Mouse (Mus musculus) cerebellum, adult 2 months (tissue): ENCODE results near the gene Dgcr2. TPM values are rescaled to one million over a fixed set of nuclear protein-coding genes. Genes with fewer than 3 reads are reported as not detected.

Source experiments
- DNase-seq, 2 experiments: peaks; one replicate each; pipeline ENCODE4 v3.0.0; 2021
- H3K27ac ChIP-seq: fragments of 200-500 bp; 2 replicates; pipeline ENCODE4 v1.5.1; 2012; ENCODE audit warnings: low read length, control low read depth, inconsistent platforms; ENCODE audit not compliant: insufficient read depth
- H3K27me3 ChIP-seq: fragments of 200-500 bp; 2 replicates; pipeline ENCODE4 v1.6.1; 2012; ENCODE audit warnings: inconsistent platforms, mild to moderate bottlenecking, low read length, moderate library complexity; ENCODE audit not compliant: control insufficient read depth, insufficient read depth
- H3K4me1 ChIP-seq: fragments of 200-500 bp; 2 replicates; pipeline ENCODE4 v1.6.1; 2011; ENCODE audit warnings: low read length; ENCODE audit not compliant: control insufficient read depth, insufficient read depth
- H3K4me3 ChIP-seq: fragments of 200-500 bp; replicated peaks from 2 replicates; pipeline ENCODE3; 2011; ENCODE audit warnings: mild to moderate bottlenecking, low read depth, low read length, control low read depth; ENCODE audit not compliant: insufficient read depth
- CTCF ChIP-seq: fragments of 200-500 bp; IDR thresholded peaks from 2 replicates; pipeline ENCODE4 v1.5.1; 2011; ENCODE audit warnings: low read depth, mild to moderate bottlenecking, control low read depth, low read length, moderate library complexity, borderline replicate concordance; ENCODE audit not compliant: insufficient read depth
- POLR2A ChIP-seq: fragments of 200-500 bp; IDR thresholded peaks from 2 replicates; pipeline ENCODE4 v1.6.1; 2011; ENCODE audit warnings: low read length, control low read depth, borderline replicate concordance; ENCODE audit not compliant: insufficient read depth
- WGBS: fragments of 180-500 bp; shearing (Covaris S2); methylation state at CpG from one replicate; pipeline ENCODE4 v1.1.7; 2018; 5-methylcytosine and 5-hydroxymethylcytosine counted together
- polyA plus RNA-seq: library from polyadenylated mRNA; depleted of rRNA; stranded (reverse); fragments of >200 nt; gene quantifications from 2 replicates; pipeline ENCODE4 v1.2.3, GENCODE M21; 2012

Dgcr2 gene
- polyA plus RNA-seq, 1 experiment, result 145 TPM

DNA sequence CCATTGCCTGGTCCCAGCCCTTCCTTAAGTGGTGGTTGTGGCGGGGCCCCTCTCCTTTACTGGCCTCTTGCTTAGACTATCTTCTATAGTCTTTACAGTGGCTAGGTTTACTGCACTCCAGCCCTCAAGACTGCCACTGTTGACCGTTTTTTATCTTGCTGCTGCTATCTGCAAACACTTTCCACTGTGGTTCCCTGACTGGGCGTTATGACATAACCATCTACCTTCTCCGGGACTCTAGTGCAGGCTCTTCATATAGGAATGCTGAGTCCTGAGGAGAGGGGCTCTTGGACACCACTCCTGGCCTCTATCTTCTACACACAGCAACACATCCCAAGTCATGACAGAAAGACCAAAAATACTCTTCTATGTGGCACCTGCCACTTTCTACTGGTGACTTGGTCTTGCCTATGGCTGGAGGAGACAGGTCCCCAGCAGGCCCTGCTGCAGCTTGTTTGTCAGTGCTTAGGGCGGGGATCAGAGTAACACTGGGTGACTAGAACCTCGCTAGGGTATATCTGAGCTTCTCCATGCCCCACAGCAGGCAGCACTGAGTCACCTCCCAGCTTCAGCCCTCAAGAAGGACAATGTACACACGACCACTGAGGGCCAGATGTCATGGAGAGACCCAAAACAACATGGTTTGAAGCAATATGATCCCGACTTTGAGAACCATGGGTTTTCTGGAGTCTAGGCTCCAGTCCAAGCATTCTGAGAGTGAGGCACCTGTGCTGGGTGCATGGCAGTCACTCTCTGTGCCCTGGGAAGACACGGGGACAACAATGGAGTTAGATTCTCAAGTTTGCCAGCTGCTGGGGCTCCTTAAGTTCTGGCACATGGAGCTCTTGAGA is 35.5 kb upstream of the Dgcr2 start:
- no peak overlapping the region for H3K4me3 ChIP-seq
- no peak overlapping the region for H3K27ac ChIP-seq
- DNase-seq, result no peak
- no peaks in the 10 kb centered on the region for H3K27me3 ChIP-seq
- H3K4me1 ChIP-seq, result no peaks in the 10 kb centered on the region
- TF ChIP-seq POLR2A, result no peak
- no peak for TF ChIP-seq CTCF
- WGBS, result 62% methylated on average over 9 of the region's 9 CpGs

DNA sequence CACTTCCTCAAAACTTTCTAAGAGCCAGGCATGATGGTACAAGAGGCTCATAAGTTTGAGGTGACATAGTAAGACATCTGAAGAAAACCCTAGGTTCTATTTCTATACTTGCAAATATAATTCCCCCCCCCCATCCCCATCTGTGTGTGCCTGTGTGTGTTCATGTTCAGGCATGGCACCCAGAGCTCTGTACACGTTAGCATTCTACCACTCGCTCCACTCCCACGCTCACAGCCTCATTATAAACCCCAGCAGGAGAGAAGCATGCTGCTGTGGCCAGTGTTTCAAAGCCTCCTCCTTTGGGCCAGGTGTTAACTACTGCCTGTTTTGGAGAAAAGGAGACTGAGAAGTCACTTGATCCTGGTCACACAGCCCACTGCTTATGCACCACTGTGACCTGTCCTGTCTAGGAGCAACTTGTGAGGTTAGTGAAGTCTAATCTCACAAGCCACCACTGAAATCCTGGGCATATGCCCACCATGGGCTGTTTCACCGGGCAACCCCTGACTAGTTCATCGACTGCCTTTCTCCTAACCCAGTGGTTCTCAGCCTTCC is 33.6 kb upstream of the Dgcr2 start:
- no peaks in the 10 kb centered on the region for H3K27me3 ChIP-seq
- TF ChIP-seq CTCF, result no peak
- no peak for TF ChIP-seq POLR2A
- no peaks in the 10 kb centered on the region for H3K4me1 ChIP-seq
- H3K4me3 ChIP-seq, result no peak overlapping the region
- H3K27ac ChIP-seq, result no peak overlapping the region
- WGBS, result 61% methylated on average over 5 of the region's 5 CpGs
- no peak for DNase-seq

DNA sequence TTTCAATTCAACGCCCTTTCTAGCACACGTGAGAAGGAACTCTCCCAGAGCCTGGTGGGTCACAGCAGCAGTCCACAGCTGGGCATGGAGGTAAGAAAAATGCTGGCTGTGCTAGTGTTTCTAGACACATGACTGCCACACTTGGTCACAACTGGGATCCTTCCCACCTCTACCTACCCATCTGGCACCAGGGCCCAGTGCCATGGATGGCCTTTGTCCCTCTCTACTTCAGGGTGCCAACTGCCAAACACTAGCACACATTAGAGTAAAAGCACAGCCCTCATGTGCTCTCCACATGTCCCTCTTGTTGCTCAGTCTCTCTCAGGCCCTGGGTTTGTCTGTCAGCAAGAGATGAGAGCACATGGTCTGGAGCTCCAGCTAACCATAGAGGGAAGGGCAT is 31.3 kb upstream of the Dgcr2 start:
- TF ChIP-seq POLR2A, result no peak
- no peak for TF ChIP-seq CTCF
- Histone ChIP-seq H3K4me1 (no peaks in the 10 kb centered on the region), H3K27ac (no peak overlapping the region), H3K27me3 (no peaks in the 10 kb centered on the region), H3K4me3 (no peak overlapping the region)
- DNase-seq, result no peak
- 31% methylated on average over 2 of the region's 2 CpGs for WGBS

DNA sequence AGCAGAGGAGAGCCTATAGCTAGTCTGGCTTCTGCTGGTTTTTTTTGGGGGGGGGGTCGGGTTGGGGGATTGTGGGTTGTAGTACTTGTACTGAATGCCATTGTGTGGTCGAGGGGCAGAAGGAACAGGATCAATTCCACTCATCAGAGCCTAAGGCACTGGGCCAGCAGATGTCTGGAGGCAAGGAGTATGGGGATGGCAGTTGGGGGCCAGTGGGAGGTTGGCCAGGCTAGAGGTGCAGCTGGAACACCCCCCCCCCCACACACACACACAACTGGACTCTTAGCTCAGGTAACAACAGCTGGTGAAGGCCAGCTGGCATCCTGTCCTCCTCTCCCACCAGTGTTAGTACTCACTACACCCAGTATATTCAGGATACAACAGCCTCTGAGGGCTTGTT is 30.8 kb upstream of the Dgcr2 start:
- H3K27ac ChIP-seq, result no peak overlapping the region
- 6% methylated on average over 2 of the region's 2 CpGs for WGBS
- no peaks in the 10 kb centered on the region for H3K27me3 ChIP-seq
- TF ChIP-seq POLR2A (no peak), CTCF (no peak)
- DNase-seq, result no peak
- H3K4me3 ChIP-seq, result no peak overlapping the region
- H3K4me1 ChIP-seq, result no peaks in the 10 kb centered on the region

DNA sequence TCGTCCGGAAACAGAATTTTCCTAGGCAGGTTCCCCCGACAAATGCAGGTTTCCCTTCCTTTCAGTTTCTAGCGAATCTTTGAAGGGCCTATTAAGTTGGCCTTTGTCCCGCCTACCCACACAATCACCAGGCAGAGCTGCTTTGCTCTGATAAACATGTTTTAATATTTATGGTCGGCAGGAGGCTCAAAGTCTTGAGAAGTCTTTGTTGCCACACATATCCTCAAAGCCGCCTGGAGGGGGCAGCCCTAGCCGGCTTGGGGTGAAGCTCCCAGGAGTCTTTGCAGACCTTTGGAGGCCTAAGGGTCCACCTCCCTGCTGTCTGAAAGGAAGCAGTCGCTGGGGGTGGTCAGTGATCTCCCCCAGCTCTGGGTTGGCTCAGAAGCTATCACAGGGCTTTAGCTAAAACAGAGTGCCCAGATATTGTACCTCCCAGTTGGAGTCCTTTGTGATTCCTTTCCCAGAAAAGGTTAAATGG is 30.3 kb upstream of the Dgcr2 start:
- Histone ChIP-seq H3K27me3 (no peaks in the 10 kb centered on the region), H3K27ac (peak overlapping the region; percentile 51; the same call in 1 of the 2 replicates)

DNA sequence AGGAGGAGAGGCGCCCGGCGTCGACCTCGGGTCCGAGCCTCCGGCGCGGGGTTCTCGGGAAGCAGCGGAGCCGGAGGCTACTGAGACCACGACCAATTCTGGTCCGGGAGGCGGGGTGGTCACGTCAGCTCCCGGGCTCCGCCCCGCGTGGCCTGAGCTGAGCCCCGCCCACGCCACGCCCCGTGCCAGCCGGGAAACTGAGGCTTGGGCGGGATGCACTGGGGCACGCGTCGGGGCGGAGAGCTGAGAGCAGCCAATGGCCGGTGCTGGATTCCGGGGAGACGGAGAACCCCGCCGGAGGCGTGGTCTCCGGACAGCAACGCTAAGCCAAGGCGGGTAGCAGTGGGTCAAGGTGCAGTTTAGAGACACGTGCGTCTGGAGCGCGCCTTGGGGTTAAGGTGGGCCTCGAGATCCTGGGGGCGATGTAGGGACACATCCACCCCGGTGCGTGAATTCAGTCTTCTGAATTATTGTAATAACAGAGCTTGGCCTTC is 29.8 kb upstream of the Dgcr2 start, which contains the start of gene Slc25a1:
Gene Slc25a1 (minus strand): TSS at position 133 of the 494 bp plus-strand sequence.
- Histone ChIP-seq H3K4me3 (peak within 1 kb of the TSS; percentile 80), H3K4me1 (no peaks in the 10 kb centered on the region), H3K27me3 (no peaks in the 10 kb centered on the region), H3K27ac (peak within 1 kb of the TSS; percentile 51; the same call in 1 of the 2 replicates)
- DNase-seq, result peak; percentile 66 to 69
- peak; percentile 23; the same call in 1 of the 2 replicates for TF ChIP-seq POLR2A
- TF ChIP-seq CTCF, result no peak
- 1% methylated on average over 47 of the region's 47 CpGs for WGBS

More for the DNA sequence above, 30.3 kb upstream of the Dgcr2 start:
- Histone ChIP-seq H3K4me1 (no peaks in the 10 kb centered on the region), H3K4me3 (peak overlapping the region; percentile 80)
- 2% methylated on average over 9 of the region's 9 CpGs for WGBS
- TF ChIP-seq POLR2A, result no peak
- peak; percentile 45; the same call in 1 of the 2 replicates for TF ChIP-seq CTCF
- peak; percentile 46 to 59 for DNase-seq

DNA sequence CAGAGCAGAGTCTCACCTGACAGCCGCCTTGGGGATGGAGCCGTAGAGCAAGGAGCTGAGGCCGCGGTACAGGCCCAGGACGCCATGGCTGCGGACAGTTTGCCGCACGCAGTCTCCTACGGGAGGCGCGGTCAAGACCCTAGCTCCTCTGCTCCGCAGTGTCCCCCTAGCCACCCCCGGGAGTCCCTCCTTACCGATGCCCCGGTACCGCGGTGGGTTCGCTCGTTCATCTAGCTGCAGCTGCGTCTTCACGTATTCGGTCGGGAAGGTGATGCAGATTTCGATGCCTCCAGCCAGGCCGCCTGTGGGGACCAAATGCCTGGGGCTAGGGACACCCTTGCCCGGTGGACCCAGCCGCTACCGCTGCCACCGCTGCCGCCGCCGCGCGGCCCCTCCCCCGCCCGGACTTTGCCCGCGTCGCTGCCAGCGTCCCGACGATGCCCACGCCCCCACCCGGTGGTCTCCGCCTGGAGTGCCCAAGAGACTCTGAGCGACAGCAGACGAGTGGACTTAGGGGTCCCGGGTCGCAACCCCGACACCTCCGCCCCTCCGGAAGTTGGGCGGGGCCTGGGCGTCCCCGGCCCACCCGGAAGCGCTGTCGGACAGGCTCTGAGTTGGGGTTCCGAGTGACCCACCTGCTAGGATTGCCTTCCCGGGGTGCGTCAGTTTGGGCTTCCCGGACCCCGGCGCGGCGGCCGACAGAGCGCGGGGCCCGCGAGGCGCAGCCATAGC is 29.2 kb upstream of the Dgcr2 start:
- Histone ChIP-seq H3K4me1 (peaks cover 2% of the 10 kb centered on the region; the same call in 1 of the 2 replicates), H3K4me3 (peak overlapping the region; percentile 80), H3K27ac (peak overlapping the region; percentile 51; the same call in 1 of the 2 replicates), H3K27me3 (no peaks in the 10 kb centered on the region)
- WGBS, result 1% methylated on average over 72 of the region's 72 CpGs
- peak in 1 of 2 experiments; percentile 52 for DNase-seq
- TF ChIP-seq CTCF (no peak), POLR2A (no peak)
